7 mouse cellular contexts compared by ENCODE assay signal in the genomic region with DNA sequence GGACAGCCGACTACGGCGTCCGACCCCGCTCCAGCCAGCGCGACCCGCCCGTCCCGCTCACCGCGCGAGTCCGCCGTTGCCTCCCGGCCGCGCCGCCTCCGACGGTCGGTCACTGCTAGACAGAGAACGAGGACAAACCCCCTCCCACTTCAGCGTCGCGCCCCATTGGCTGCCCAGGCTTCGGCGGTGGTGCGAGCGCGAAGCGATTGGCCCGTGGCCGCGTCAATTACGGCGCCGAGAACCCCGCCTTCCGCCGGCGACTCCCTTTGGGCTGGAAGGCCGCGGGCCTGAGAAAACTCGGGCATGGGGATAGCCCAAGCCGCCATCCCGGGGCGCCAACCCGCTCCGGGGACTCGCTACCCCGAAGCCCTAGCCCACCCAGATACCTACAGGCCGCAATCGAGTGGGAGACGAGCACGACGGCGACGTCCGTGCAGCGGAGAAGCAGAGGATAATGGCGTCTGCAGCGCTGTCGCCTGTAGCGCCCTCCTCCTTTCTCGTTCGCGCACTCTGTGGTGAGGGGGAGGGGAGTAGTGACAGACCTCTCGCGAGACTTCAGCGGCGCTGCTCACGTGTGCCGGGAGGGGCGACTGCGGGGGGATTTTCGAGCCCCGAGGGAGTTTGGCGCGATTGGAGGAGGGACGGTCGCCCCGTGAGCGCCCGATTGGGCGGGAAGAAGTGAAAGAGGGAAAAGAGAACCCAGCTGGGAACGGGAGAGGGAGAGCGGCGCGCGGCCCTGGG. TPM values are rescaled to one million over a fixed set of nuclear protein-coding genes. Genes with fewer than 3 reads are reported as not detected.
DNase-seq lines count a peak whose midpoint lies in the region; ATAC-seq and TF ChIP-seq lines count a peak whose summit lies in the region.

Gene Rmi1 (plus strand): TSS at position 246 of the 741 bp plus-strand sequence.

- ATAC-seq in intestine, postnatal 0 days: peak; percentile 94
- ATAC-seq in midbrain, embryonic 13.5 days: peak; percentile 96

- no peaks in the 10 kb centered on the region for H3K4me1 ChIP-seq in intestine, postnatal 0 days (replicated peaks; ENCODE audit: control insufficient read depth, insufficient read depth, low read length)
- 0 out of 2 replicates have a peak, but pooled peaks cover 8% of the 10 kb centered on the region for H3K4me1 ChIP-seq in limb, embryonic 10.5 days
- H3K4me1 ChIP-seq in midbrain, embryonic 13.5 days (replicated peaks): peaks cover 9% of the 10 kb centered on the region

- under 1% methylated on average over 79 of the region's 91 CpGs for WGBS in intestine, postnatal 0 days
- under 1% methylated on average over 91 of the region's 91 CpGs for WGBS in limb, embryonic 10.5 days
- WGBS in midbrain, embryonic 13.5 days: under 1% methylated on average over 78 of the region's 91 CpGs

- DNase-seq in adrenal gland, adult 8-10 months: peak; percentile 95
- peak; percentile 98 for DNase-seq in embryo, embryonic 9.5 days (ENCODE audit: extremely low spot score)
- DNase-seq in gonadal fat pad, adult 2 months (ENCODE audit: low read depth): no peak
- DNase-seq in limb, embryonic 10.5 days (ENCODE audit: low spot score): peak; percentile 98
- DNase-seq in spleen, adult 12 weeks (ENCODE audit: low spot score): peak; percentile 99

- peak within 1 kb of the TSS; percentile 75 for H3K4me2 ChIP-seq in intestine, postnatal 0 days (replicated peaks; ENCODE audit: low read depth)
- peak within 1 kb of the TSS; percentile 85 for H3K4me2 ChIP-seq in midbrain, embryonic 13.5 days (replicated peaks)

- no peaks in the 10 kb centered on the region for H3K27me3 ChIP-seq in intestine, postnatal 0 days (replicated peaks; ENCODE audit: control insufficient read depth, insufficient read depth, low read length)
- H3K27me3 ChIP-seq in limb, embryonic 10.5 days (ENCODE audit: low read depth, poor library complexity, severe bottlenecking): no peaks in the 10 kb centered on the region
- no peaks in the 10 kb centered on the region for H3K27me3 ChIP-seq in midbrain, embryonic 13.5 days

- H3K9ac ChIP-seq in intestine, postnatal 0 days (ENCODE audit: low read depth, low read length): peak within 1 kb of the TSS; percentile 99
- H3K9ac ChIP-seq in midbrain, embryonic 13.5 days (replicated peaks): peak within 1 kb of the TSS; percentile 100

- peak; percentile 59 for TF ChIP-seq CTCF in intestine, postnatal 0 days (IDR thresholded peaks at IDR 0.05; ENCODE audit: low read depth)

- peak within 1 kb of the TSS; percentile 99 for H3K27ac ChIP-seq in intestine, postnatal 0 days (ENCODE audit: low read depth, low read length)
- H3K27ac ChIP-seq in limb, embryonic 10.5 days: peak within 1 kb of the TSS; percentile 100
- peak within 1 kb of the TSS; percentile 100 for H3K27ac ChIP-seq in midbrain, embryonic 13.5 days

- peak within 1 kb of the TSS; percentile 98 for H3K4me3 ChIP-seq in intestine, postnatal 0 days (ENCODE audit: low read depth, low read length)
- peak within 1 kb of the TSS; percentile 97 for H3K4me3 ChIP-seq in limb, embryonic 10.5 days
- peak within 1 kb of the TSS; percentile 78 for H3K4me3 ChIP-seq in midbrain, embryonic 13.5 days (replicated peaks)

- H3K9me3 ChIP-seq in intestine, postnatal 0 days (ENCODE audit: control insufficient read depth): no peaks in the 10 kb centered on the region
- H3K9me3 ChIP-seq in limb, embryonic 10.5 days (replicated peaks): no peaks in the 10 kb centered on the region
- H3K9me3 ChIP-seq in midbrain, embryonic 13.5 days: no peaks in the 10 kb centered on the region

- peaks cover 9% of the 10 kb centered on the region for H3K36me3 ChIP-seq in intestine, postnatal 0 days (ENCODE audit: control insufficient read depth, insufficient read depth)
- peaks cover 39% of the 10 kb centered on the region for H3K36me3 ChIP-seq in limb, embryonic 10.5 days
- H3K36me3 ChIP-seq in midbrain, embryonic 13.5 days: peaks cover 10% of the 10 kb centered on the region

RNA-seq across cellular contexts. Expression of gene Rmi1, which starts in this region (rescaled TPM):
- 10 to 100 TPM; 17.8 to 23.5 (median 21.6) TPM for total RNA-seq in adrenal gland, adult 8-10 months (2022)
- polyA plus RNA-seq in gonadal fat pad, adult 2 months (2012; rRNA removed): 9.1 and 10.3 TPM in 2 replicates
- 13.2 and 14.0 TPM in 2 replicates for polyA plus RNA-seq in intestine, postnatal 0 days (2015; fragmentation: Nextera tagmentation; extraction: Ambion mirVana)
- 27.6 and 30.9 TPM in 2 replicates for polyA plus RNA-seq in limb, embryonic 10.5 days (2016; fragmentation: Nextera tagmentation; extraction: Ambion mirVana)
- polyA plus RNA-seq in midbrain, embryonic 13.5 days (2015; fragmentation: Nextera tagmentation; extraction: Ambion mirVana): 23.4 and 26.0 TPM in 2 replicates
